Mouse (Mus musculus): ENCODE results near the gene Akap6. TPM values are rescaled to one million over a fixed set of nuclear protein-coding genes. Genes with fewer than 3 reads are reported as not detected.

The Akap6 gene
- polyA plus RNA-seq, 1 experiment from 2014 or later, result 28.7 TPM

DNA sequence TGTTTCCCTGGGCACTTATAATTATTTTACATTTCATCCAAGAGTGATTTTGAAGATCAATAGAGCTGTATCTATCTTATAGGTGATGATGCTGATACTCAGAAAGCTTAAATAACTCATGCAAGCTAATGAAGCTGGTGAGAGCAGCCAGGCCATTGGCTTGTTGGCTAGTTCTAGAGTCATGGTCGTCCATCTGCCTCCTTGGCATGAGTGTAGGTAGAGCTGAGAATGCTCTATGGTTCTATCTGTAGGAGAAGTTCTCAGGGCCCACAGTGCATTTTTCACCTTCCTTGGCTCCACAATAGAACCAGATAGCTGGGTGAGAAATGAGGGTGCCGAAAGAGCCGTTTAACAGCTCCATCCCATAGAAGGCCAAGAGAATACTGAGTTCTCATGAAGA, 438.1 kb downstream of the Akap6 start:
- Histone ChIP-seq H3K4me1 (replicated peaks) (no peaks in the 10 kb centered on the region), H3K9ac (replicated peaks) (no peak overlapping the region), H3K9me3 (no peaks in the 10 kb centered on the region), H3K27me3 (no peaks in the 10 kb centered on the region), H3K4me2 (replicated peaks) (no peak overlapping the region), H3K36me3 (peaks cover 32% of the 10 kb centered on the region), H3K27ac (no peak overlapping the region), H3K4me3 (replicated peaks) (no peak overlapping the region)
- WGBS, result 98% methylated on average over 3 of the region's 3 CpGs
- ATAC-seq, result no peak

DNA sequence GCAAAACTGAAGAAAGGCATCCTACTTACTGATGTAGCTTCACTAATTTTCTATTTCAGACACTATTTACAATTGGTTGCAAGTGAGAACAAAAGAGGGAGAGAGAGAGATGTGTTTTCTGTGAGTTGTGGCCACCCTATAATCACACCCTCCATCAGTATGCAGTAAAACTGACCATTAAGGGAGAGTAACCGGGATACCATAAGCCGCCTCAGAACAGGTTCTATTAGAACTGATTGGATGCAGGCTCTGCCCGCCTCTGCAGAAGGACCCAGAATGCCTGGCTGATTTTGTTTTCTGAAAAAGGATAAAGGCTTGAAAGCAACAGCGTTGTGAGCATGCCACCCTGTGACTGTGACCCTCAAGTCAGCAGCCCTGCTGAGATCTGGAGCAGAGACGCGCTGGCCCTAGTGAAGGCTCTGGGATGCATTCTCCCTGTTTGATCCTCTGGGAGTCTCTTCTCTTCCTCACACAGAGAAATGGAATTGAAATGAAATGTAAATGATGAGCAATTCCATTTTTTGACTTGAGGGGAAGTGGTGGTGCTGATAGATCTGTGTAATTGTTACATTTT, 445.0 kb downstream of the Akap6 start:
- WGBS, result 57% methylated on average over 6 of the region's 6 CpGs
- H3K4me1 ChIP-seq (replicated peaks), result peaks cover 30% of the 10 kb centered on the region
- H3K4me3 ChIP-seq (replicated peaks), result no peak overlapping the region
- no peaks in the 10 kb centered on the region for H3K9me3 ChIP-seq
- peak overlapping the region; percentile 67 for H3K27ac ChIP-seq
- ATAC-seq, result 0 out of 2 replicates have a peak, but pooled peaks have one; percentile 43
- peaks cover 34% of the 10 kb centered on the region for H3K36me3 ChIP-seq
- H3K27me3 ChIP-seq, result no peaks in the 10 kb centered on the region
- H3K9ac ChIP-seq (replicated peaks), result no peak overlapping the region
- H3K4me2 ChIP-seq (replicated peaks), result no peak overlapping the region

DNA sequence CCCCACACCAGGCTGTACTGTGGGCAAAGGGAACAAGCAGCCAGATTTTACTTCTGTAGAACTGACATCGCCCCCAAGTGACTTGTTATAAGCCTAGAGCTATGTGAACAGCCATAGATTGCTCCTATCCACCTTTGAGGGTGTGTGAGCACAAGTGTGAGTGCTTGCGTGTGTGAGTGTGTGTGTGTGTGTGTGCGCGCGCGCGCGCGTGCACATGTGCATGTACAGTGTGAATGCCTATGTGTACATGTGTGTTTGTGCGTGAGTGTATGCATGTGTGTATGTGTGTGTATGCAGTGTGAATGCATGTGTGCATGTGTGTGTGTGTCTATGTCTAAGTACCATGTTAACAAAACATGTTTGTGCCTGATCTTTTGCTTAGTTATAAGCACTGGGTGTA, 445.6 kb downstream of the Akap6 start:
- 96% methylated on average over 10 of the region's 10 CpGs for WGBS
- Histone ChIP-seq H3K9me3 (no peaks in the 10 kb centered on the region), H3K4me3 (replicated peaks) (no peak overlapping the region), H3K27ac (peak overlapping the region; percentile 67), H3K4me1 (replicated peaks) (peaks cover 30% of the 10 kb centered on the region), H3K4me2 (replicated peaks) (no peak overlapping the region), H3K9ac (replicated peaks) (no peak overlapping the region), H3K36me3 (peaks cover 33% of the 10 kb centered on the region), H3K27me3 (no peaks in the 10 kb centered on the region)
- ATAC-seq, result peak; percentile 63

GRCm38 (mm10) chr12:53145516-53145915, 446.3 kb downstream of the Akap6 start:
- Histone ChIP-seq H3K9ac (replicated peaks) (no peak overlapping the region), H3K27me3 (no peaks in the 10 kb centered on the region), H3K4me3 (replicated peaks) (no peak overlapping the region), H3K27ac (peak overlapping the region; percentile 3; the same call in 1 of the 2 replicates), H3K4me1 (replicated peaks) (peaks cover 30% of the 10 kb centered on the region), H3K9me3 (no peaks in the 10 kb centered on the region), H3K4me2 (replicated peaks) (no peak overlapping the region), H3K36me3 (peaks cover 29% of the 10 kb centered on the region)
- 71% methylated on average over 4 of the region's 4 CpGs for WGBS
- no peak for ATAC-seq

GRCm38 (mm10) chr12:53146460-53147050, 447.4 kb downstream of the Akap6 start:
- WGBS, result 51% methylated on average over 11 of the region's 11 CpGs

DNA sequence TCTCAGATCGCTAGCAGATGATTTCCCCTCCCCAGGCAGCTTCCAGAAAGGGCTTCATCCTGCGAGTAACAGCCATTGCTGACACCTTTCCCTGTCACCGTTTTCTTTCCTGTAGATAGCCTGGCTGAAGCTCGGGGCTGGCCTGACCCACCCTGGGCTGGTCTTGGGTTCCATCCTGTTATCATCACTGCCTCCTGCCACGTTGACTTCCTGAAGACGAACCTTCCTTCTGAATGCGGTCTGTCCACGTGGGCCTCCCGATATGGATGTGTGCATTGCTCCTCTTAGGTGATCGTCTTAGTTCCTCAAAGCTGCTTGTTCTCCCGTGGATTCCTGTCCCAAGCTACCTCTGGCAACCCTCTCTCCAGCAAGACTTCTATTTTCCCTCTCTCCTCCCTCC, 448.5 kb downstream of the Akap6 start:
- H3K36me3 ChIP-seq, result peaks cover 10% of the 10 kb centered on the region; the same call in 1 of the 2 replicates
- WGBS, result 93% methylated on average over 11 of the region's 11 CpGs

More at GRCm38 (mm10) chr12:53146460-53147050, 447.4 kb downstream of the Akap6 start:
- H3K27ac ChIP-seq, result no peak overlapping the region
- no peak overlapping the region for H3K4me2 ChIP-seq (replicated peaks)
- no peaks in the 10 kb centered on the region for H3K27me3 ChIP-seq
- H3K9me3 ChIP-seq, result no peaks in the 10 kb centered on the region
- H3K9ac ChIP-seq (replicated peaks), result no peak overlapping the region
- no peak overlapping the region for H3K4me3 ChIP-seq (replicated peaks)
- no peak for ATAC-seq
- H3K4me1 ChIP-seq (replicated peaks), result peaks cover 30% of the 10 kb centered on the region
- H3K36me3 ChIP-seq, result peaks cover 21% of the 10 kb centered on the region

GRCm38 (mm10) chr12:53168189-53169003, 469.2 kb downstream of the Akap6 start:
- H3K36me3 ChIP-seq, result no peaks in the 10 kb centered on the region
- ATAC-seq, result no peak
- no peak overlapping the region for H3K9ac ChIP-seq (replicated peaks)
- no peak overlapping the region for H3K4me2 ChIP-seq (replicated peaks)
- 92% methylated on average over 8 of the region's 8 CpGs for WGBS
- H3K4me3 ChIP-seq (replicated peaks), result no peak overlapping the region
- no peak overlapping the region for H3K27ac ChIP-seq
- H3K4me1 ChIP-seq (replicated peaks), result no peaks in the 10 kb centered on the region
- H3K27me3 ChIP-seq, result no peaks in the 10 kb centered on the region
- no peaks in the 10 kb centered on the region for H3K9me3 ChIP-seq

More for the DNA sequence above, 448.5 kb downstream of the Akap6 start:
- ATAC-seq, result no peak
- no peaks in the 10 kb centered on the region for H3K9me3 ChIP-seq
- H3K27ac ChIP-seq, result no peak overlapping the region
- peaks cover 30% of the 10 kb centered on the region for H3K4me1 ChIP-seq (replicated peaks)
- no peaks in the 10 kb centered on the region for H3K27me3 ChIP-seq
- no peak overlapping the region for H3K4me3 ChIP-seq (replicated peaks)
- no peak overlapping the region for H3K4me2 ChIP-seq (replicated peaks)
- H3K9ac ChIP-seq (replicated peaks), result no peak overlapping the region

GRCm38 (mm10) chr12:53191435-53191834, 492.3 kb downstream of the Akap6 start:
- H3K27ac ChIP-seq, result no peak overlapping the region
- no peak for ATAC-seq
- H3K9ac ChIP-seq (replicated peaks), result no peak overlapping the region
- no peaks in the 10 kb centered on the region for H3K9me3 ChIP-seq
- H3K4me2 ChIP-seq (replicated peaks), result no peak overlapping the region
- no peak overlapping the region for H3K4me3 ChIP-seq (replicated peaks)
- H3K4me1 ChIP-seq (replicated peaks), result no peaks in the 10 kb centered on the region
- H3K36me3 ChIP-seq, result no peaks in the 10 kb centered on the region
- 86% methylated on average over 7 of the region's 7 CpGs for WGBS
- no peaks in the 10 kb centered on the region for H3K27me3 ChIP-seq

GRCm38 (mm10) chr12:53193664-53194063, 494.5 kb downstream of the Akap6 start:
- H3K4me2 ChIP-seq (replicated peaks), result no peak overlapping the region
- no peak overlapping the region for H3K27ac ChIP-seq
- H3K4me3 ChIP-seq (replicated peaks), result no peak overlapping the region
- ATAC-seq, result no peak
- WGBS, result 86% methylated on average over 5 of the region's 5 CpGs
- no peaks in the 10 kb centered on the region for H3K9me3 ChIP-seq
- H3K36me3 ChIP-seq, result no peaks in the 10 kb centered on the region
- H3K27me3 ChIP-seq, result no peaks in the 10 kb centered on the region
- no peak overlapping the region for H3K9ac ChIP-seq (replicated peaks)
- no peaks in the 10 kb centered on the region for H3K4me1 ChIP-seq (replicated peaks)

Other genes starting within 250 kb of the Akap6 start
- gene Arhgap5, start 195.4 kb upstream of the Akap6 start, polyA plus RNA-seq (2015; fragmentation: Nextera tagmentation; extraction: Ambion mirVana), result 38.0 and 38.3 TPM in 2 replicates

Measured in midbrain, embryonic 13.5 days (tissue).